Mouse (Mus musculus) spleen, adult 2 months (tissue): ENCODE measurements around the gene Nfkbid.

Source experiments
- CTCF ChIP-seq: fragments of 200-500 bp; IDR thresholded peaks from 2 replicates; pipeline ENCODE4 v1.5.1; 2011; ENCODE audit warnings: mild to moderate bottlenecking, inconsistent platforms; ENCODE audit not compliant: insufficient read depth, insufficient read length, insufficient replicate concordance; ENCODE audit errors: extremely low read depth
- POLR2A ChIP-seq: fragments of 200-500 bp; IDR thresholded peaks from 2 replicates; pipeline ENCODE4 v1.6.1; 2011; ENCODE audit warnings: low read depth, low read length, inconsistent platforms

GRCm38 (mm10) chr7:30456487-30456886 lies 35.0 kb downstream of the Nfkbid start:
- no peak for TF ChIP-seq CTCF
- no peak for TF ChIP-seq POLR2A
